Mouse (Mus musculus) midbrain, embryonic 16.5 days (tissue): ENCODE measurements around the gene Ralgds. TPM values are rescaled to one million over a fixed set of nuclear protein-coding genes. Genes with fewer than 3 reads are reported as not detected.

Source experiments
- ATAC-seq: fragments of 200-750 bp; cut with Nextera tagmentation; 2 replicates; pipeline ENCODE4 v1.8.0; 2017; ENCODE audit warnings: moderate TSS enrichment
- H3K27ac ChIP-seq: fragments of 300-500 bp; sonication (generic); 2 replicates; pipeline ENCODE4 v1.5.1; 2014; ENCODE audit warnings: mild to moderate bottlenecking, low read length, mixed read lengths
- H3K27me3 ChIP-seq: fragments of 300-500 bp; sonication (generic); 2 replicates; pipeline ENCODE4 v1.6.1; 2014; ENCODE audit warnings: low read depth, low read length, mixed read lengths; ENCODE audit not compliant: control insufficient read depth, insufficient read depth
- H3K36me3 ChIP-seq: fragments of 300-500 bp; sonication (generic); 2 replicates; pipeline ENCODE4 v1.6.1; 2014; ENCODE audit warnings: mild to moderate bottlenecking, low read length, moderate library complexity, mixed read lengths; ENCODE audit not compliant: control insufficient read depth, insufficient read depth
- H3K4me1 ChIP-seq: fragments of 300-500 bp; sonication (generic); 2 replicates; pipeline ENCODE4 v1.6.1; 2014; ENCODE audit warnings: mild to moderate bottlenecking, low read length, mixed read lengths; ENCODE audit not compliant: control insufficient read depth, insufficient read depth
- H3K4me2 ChIP-seq: fragments of 300-500 bp; sonication (generic); 2 replicates; pipeline ENCODE4 v1.6.1; 2014; ENCODE audit warnings: mild to moderate bottlenecking, low read length, mixed read lengths
- H3K4me3 ChIP-seq: fragments of 300-500 bp; sonication (generic); 2 replicates; pipeline ENCODE4 v1.5.1; 2014; ENCODE audit warnings: low read depth, mild to moderate bottlenecking, low read length, moderate library complexity, mixed read lengths
- H3K9ac ChIP-seq: fragments of 300-500 bp; sonication (generic); 2 replicates; pipeline ENCODE4 v1.6.1; 2014; ENCODE audit warnings: low read depth, low read length, mixed read lengths
- H3K9me3 ChIP-seq: fragments of 300-500 bp; sonication (generic); replicated peaks from 2 replicates; pipeline ENCODE4 v1.6.1; 2014; ENCODE audit warnings: mild to moderate bottlenecking, low read length, mixed read lengths; ENCODE audit not compliant: control insufficient read depth, poor library complexity, severe bottlenecking
- WGBS: fragments of 180-500 bp; shearing (Covaris S2); extraction: QIAGEN DNeasy Blood & Tissue Kit; methylation state at CpG from one replicate; pipeline ENCODE4 v1.1.7; 2014; 5-methylcytosine and 5-hydroxymethylcytosine counted together
- polyA plus RNA-seq: library from polyadenylated mRNA; unstranded; fragments of >200 nt; fragmentation: Nextera tagmentation; extraction: Ambion mirVana; gene quantifications from 2 replicates; pipeline ENCODE4 v1.2.1, GENCODE M21; 2015

Ralgds gene
- polyA plus RNA-seq, 1 experiment from 2014 or later, result 78.4 TPM

GRCm38 (mm10) chr2:28534436-28535262, 21.7 kb downstream of the Ralgds start:
- WGBS, result 27% methylated on average over 11 of the region's 11 CpGs
- no peaks in the 10 kb centered on the region for H3K27me3 ChIP-seq

DNA sequence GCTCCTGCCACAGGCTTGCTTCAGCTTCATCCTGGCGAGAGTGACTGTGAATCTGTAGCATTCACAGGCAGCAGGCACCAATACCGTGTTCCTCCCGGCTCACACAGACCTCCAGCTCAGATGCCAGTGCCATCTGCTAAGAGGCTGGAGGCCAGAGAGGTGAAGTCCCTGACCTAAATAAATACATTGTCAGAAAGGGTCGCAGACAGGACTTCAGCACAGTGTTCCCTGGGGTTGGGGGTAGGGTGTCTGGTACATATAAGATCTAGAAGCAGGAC, 22.3 kb downstream of the Ralgds start:
- H3K9ac ChIP-seq, result peak overlapping the region; percentile 63; the same call in 1 of the 2 replicates
- no peaks in the 10 kb centered on the region for H3K9me3 ChIP-seq
- H3K27ac ChIP-seq, result peak overlapping the region; percentile 80
- no peak for ATAC-seq
- H3K27me3 ChIP-seq, result no peaks in the 10 kb centered on the region
- no peak overlapping the region for H3K4me3 ChIP-seq
- no peaks in the 10 kb centered on the region for H3K36me3 ChIP-seq
- H3K4me1 ChIP-seq, result peaks cover 81% of the 10 kb centered on the region
- WGBS, result 48% methylated on average over 4 of the region's 4 CpGs
- peak overlapping the region; percentile 58 for H3K4me2 ChIP-seq

More at GRCm38 (mm10) chr2:28534436-28535262, 21.7 kb downstream of the Ralgds start:
- ATAC-seq, result no peak
- Histone ChIP-seq H3K27ac (peak overlapping the region; percentile 80), H3K9me3 (no peaks in the 10 kb centered on the region), H3K9ac (peak overlapping the region; percentile 63), H3K36me3 (no peaks in the 10 kb centered on the region), H3K4me2 (peak overlapping the region; percentile 58), H3K4me1 (peaks cover 80% of the 10 kb centered on the region), H3K4me3 (peak overlapping the region; percentile 45)

GRCm38 (mm10) chr2:28535650-28536049, 22.7 kb downstream of the Ralgds start:
- no peaks in the 10 kb centered on the region for H3K36me3 ChIP-seq
- peak overlapping the region; percentile 58 for H3K4me2 ChIP-seq
- no peak overlapping the region; the same call in 1 of the 2 replicates for H3K9ac ChIP-seq
- ATAC-seq, result no peak
- 22% methylated on average over 7 of the region's 7 CpGs for WGBS
- peak overlapping the region; percentile 80 for H3K27ac ChIP-seq
- H3K4me3 ChIP-seq, result no peak overlapping the region
- no peaks in the 10 kb centered on the region for H3K9me3 ChIP-seq
- H3K4me1 ChIP-seq, result peaks cover 79% of the 10 kb centered on the region
- no peaks in the 10 kb centered on the region for H3K27me3 ChIP-seq

DNA sequence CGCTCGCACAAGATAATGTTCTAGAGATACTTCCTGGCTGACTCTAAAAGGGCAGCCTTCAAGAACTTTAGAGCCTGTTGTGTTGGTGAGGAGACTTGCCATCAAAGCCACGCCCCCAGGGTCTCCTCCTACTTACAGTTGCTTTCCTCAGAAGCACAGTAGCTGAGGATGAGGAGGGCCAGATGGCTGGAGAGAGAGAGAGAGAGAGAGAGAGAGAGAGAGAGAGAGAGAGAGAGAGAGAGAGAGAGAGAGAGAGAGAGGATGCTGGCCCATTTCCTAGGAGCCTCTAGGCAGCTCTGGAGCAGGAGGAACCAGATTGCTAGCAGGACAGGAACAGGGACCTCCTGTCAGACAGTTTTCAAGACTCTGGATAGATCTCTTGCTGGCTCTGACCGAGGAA, 23.2 kb downstream of the Ralgds start:
- no peak overlapping the region for H3K4me2 ChIP-seq
- H3K27me3 ChIP-seq, result no peaks in the 10 kb centered on the region
- no peak overlapping the region for H3K4me3 ChIP-seq
- WGBS, result 79% methylated on average over 4 of the region's 4 CpGs
- H3K27ac ChIP-seq, result peak overlapping the region; percentile 80; the same call in 1 of the 2 replicates
- ATAC-seq, result no peak
- no peak overlapping the region for H3K9ac ChIP-seq
- H3K4me1 ChIP-seq, result peaks cover 79% of the 10 kb centered on the region
- no peaks in the 10 kb centered on the region for H3K9me3 ChIP-seq
- no peaks in the 10 kb centered on the region for H3K36me3 ChIP-seq

- Histone ChIP-seq H3K4me2 (no peak overlapping the region), H3K4me3 (no peak overlapping the region), H3K27me3 (no peaks in the 10 kb centered on the region), H3K4me1 (peaks cover 75% of the 10 kb centered on the region), H3K36me3 (peaks cover 3% of the 10 kb centered on the region; the same call in 1 of the 2 replicates), H3K9ac (peak overlapping the region; percentile 41; the same call in 1 of the 2 replicates), H3K27ac (peak overlapping the region; percentile 29; the same call in 1 of the 2 replicates), H3K9me3 (no peaks in the 10 kb centered on the region)
- ATAC-seq, result no peak
- WGBS, result 64% methylated on average over 11 of the region's 11 CpGs
Observed at GRCm38 (mm10) chr2:28536766-28537633, 24.1 kb downstream of the Ralgds start.

DNA sequence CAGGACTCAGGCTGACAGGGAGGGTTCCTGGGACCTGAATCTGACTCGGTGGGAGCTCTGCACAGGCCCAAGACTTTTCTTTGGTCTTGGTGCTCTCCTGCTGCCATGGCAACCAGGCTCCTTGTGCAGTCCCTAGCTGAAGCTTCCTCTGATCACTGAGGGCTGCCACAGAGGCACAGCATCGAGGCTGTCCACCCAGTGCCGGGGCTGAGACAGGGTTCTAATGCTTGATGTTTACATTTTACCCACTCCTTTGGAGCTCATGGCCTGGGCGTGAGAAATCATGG, 24.7 kb downstream of the Ralgds start:
- Histone ChIP-seq H3K4me1 (peaks cover 69% of the 10 kb centered on the region), H3K4me3 (no peak overlapping the region), H3K9me3 (no peaks in the 10 kb centered on the region), H3K36me3 (peaks cover 8% of the 10 kb centered on the region), H3K27me3 (no peaks in the 10 kb centered on the region), H3K27ac (peak overlapping the region; percentile 53), H3K4me2 (peak overlapping the region; percentile 17; the same call in 1 of the 2 replicates), H3K9ac (peak overlapping the region; percentile 41; the same call in 1 of the 2 replicates)
- 0 out of 2 replicates have a peak, but pooled peaks have one; percentile 30 for ATAC-seq
- 19% methylated on average over 4 of the region's 4 CpGs for WGBS

- no peak overlapping the region for H3K4me3 ChIP-seq
- no peak for ATAC-seq
- peak overlapping the region; percentile 72 for H3K27ac ChIP-seq
- no peaks in the 10 kb centered on the region for H3K9me3 ChIP-seq
- peaks cover 63% of the 10 kb centered on the region for H3K4me1 ChIP-seq
- H3K36me3 ChIP-seq, result peaks cover 12% of the 10 kb centered on the region
- 65% methylated on average over 8 of the region's 8 CpGs for WGBS
- H3K27me3 ChIP-seq, result no peaks in the 10 kb centered on the region
- peak overlapping the region; percentile 41 for H3K9ac ChIP-seq
- H3K4me2 ChIP-seq, result peak overlapping the region; percentile 17; the same call in 1 of the 2 replicates
Observed at GRCm38 (mm10) chr2:28537995-28538816, 25.3 kb downstream of the Ralgds start.

GRCm38 (mm10) chr2:28538817-28539128, 25.8 kb downstream of the Ralgds start:
- WGBS, result 50% methylated on average over 1 of the region's 1 CpGs

More at GRCm38 (mm10) chr2:28538817-28539128, 25.8 kb downstream of the Ralgds start:
- no peak overlapping the region for H3K4me3 ChIP-seq
- H3K36me3 ChIP-seq, result peaks cover 17% of the 10 kb centered on the region
- H3K27ac ChIP-seq, result peak overlapping the region; percentile 72
- H3K4me2 ChIP-seq, result no peak overlapping the region
- ATAC-seq, result no peak; the same call in 1 of the 2 replicates
- no peaks in the 10 kb centered on the region for H3K27me3 ChIP-seq
- peak overlapping the region; percentile 52; the same call in 1 of the 2 replicates for H3K9ac ChIP-seq
- peaks cover 60% of the 10 kb centered on the region for H3K4me1 ChIP-seq
- H3K9me3 ChIP-seq, result no peaks in the 10 kb centered on the region
